Mouse (Mus musculus) liver, postnatal 0 days (tissue): ENCODE data around the gene Lrrc9. TPM values are rescaled to one million over a fixed set of nuclear protein-coding genes. Genes with fewer than 3 reads are reported as not detected.

ENCODE experiments used
- ATAC-seq: fragments of 200-750 bp; cut with Nextera tagmentation; 2 replicates; pipeline ENCODE4 v1.8.0; 2017; ENCODE audit warnings: mild to moderate bottlenecking, moderate library complexity
- DNase-seq: peaks from one replicate; pipeline ENCODE4 v3.0.0-alpha.2; 2016
- H3K27ac ChIP-seq: fragments of 300-500 bp; sonication (generic); 2 replicates; pipeline ENCODE4 v1.5.1; 2014; ENCODE audit warnings: antibody characterized with exemption, moderate library complexity, mild to moderate bottlenecking, low read depth
- H3K27me3 ChIP-seq: fragments of 300-500 bp; sonication (generic); 2 replicates; pipeline ENCODE4 v1.6.1; 2014; ENCODE audit warnings: low read length, control low read depth, mixed read lengths; ENCODE audit not compliant: insufficient read depth
- H3K36me3 ChIP-seq: fragments of 300-500 bp; sonication (generic); replicated peaks from 2 replicates; pipeline ENCODE4 v1.6.1; 2014; ENCODE audit warnings: mild to moderate bottlenecking, control low read depth, low read length, moderate library complexity, mixed read lengths; ENCODE audit not compliant: insufficient read depth
- H3K4me1 ChIP-seq: fragments of 300-500 bp; sonication (generic); 2 replicates; pipeline ENCODE4 v1.6.1; 2014; ENCODE audit warnings: antibody characterized with exemption, mild to moderate bottlenecking, control low read depth; ENCODE audit not compliant: insufficient read depth
- H3K4me2 ChIP-seq: fragments of 300-500 bp; sonication (generic); 2 replicates; pipeline ENCODE4 v1.6.1; 2014; ENCODE audit warnings: low read depth, mild to moderate bottlenecking, low read length, moderate library complexity, mixed read lengths
- H3K4me3 ChIP-seq: fragments of 300-500 bp; sonication (generic); 2 replicates; pipeline ENCODE4 v1.5.1; 2014; ENCODE audit warnings: low read depth, low read length
- H3K9ac ChIP-seq: fragments of 300-500 bp; sonication (generic); replicated peaks from 2 replicates; pipeline ENCODE4 v1.6.1; 2014; ENCODE audit warnings: mild to moderate bottlenecking, moderate library complexity
- H3K9me3 ChIP-seq: fragments of 300-500 bp; sonication (generic); 2 replicates; pipeline ENCODE4 v1.6.1; 2016; ENCODE audit warnings: mild to moderate bottlenecking, control low read depth, low read length, mixed read lengths
- CTCF ChIP-seq: sonication (generic); IDR thresholded peaks from 2 replicates; pipeline ENCODE4 v1.5.1; 2016; ENCODE audit warnings: antibody characterized with exemption, low read depth
- EP300 ChIP-seq: IDR thresholded peaks from 2 replicates; pipeline ENCODE4 v1.6.1; 2016; ENCODE audit warnings: antibody characterized with exemption, low read depth, mild to moderate bottlenecking
- WGBS: fragments of 180-500 bp; shearing (Covaris S2); extraction: QIAGEN DNeasy Blood & Tissue Kit; methylation state at CpG from one replicate; pipeline ENCODE4 v1.1.7; 2014; ENCODE audit not compliant: insufficient replicate concordance; 5-methylcytosine and 5-hydroxymethylcytosine counted together
- polyA plus RNA-seq: library from polyadenylated mRNA; unstranded; fragments of >200 nt; fragmentation: Nextera tagmentation; extraction: Ambion mirVana; gene quantifications from 2 replicates; pipeline ENCODE4 v1.2.1, GENCODE M21; 2015

Lrrc9 gene
- polyA plus RNA-seq, 1 experiment from 2014 or later = 0.11 TPM

- DNase-seq = no peak
- WGBS = 61% methylated on average over 3 of the region's 3 CpGs
- no peak for ATAC-seq
- Histone ChIP-seq H3K4me3 (no peak overlapping the region), H3K4me1 (no peaks in the 10 kb centered on the region), H3K4me2 (no peak overlapping the region), H3K27ac (no peak overlapping the region), H3K9me3 (no peaks in the 10 kb centered on the region), H3K36me3 (no peaks in the 10 kb centered on the region), H3K9ac (no peak overlapping the region), H3K27me3 (no peaks in the 10 kb centered on the region)
- TF ChIP-seq CTCF (peak; percentile 57), EP300 (no peak)
Observed at GRCm38 (mm10) chr12:72515446-72515845, 73.8 kb downstream of the Lrrc9 start.

GRCm38 (mm10) chr12:72518114-72518728, 76.6 kb downstream of the Lrrc9 start:
- WGBS = 87% methylated on average over 12 of the region's 12 CpGs
- Histone ChIP-seq H3K9me3 (no peaks in the 10 kb centered on the region), H3K9ac (no peak overlapping the region), H3K4me1 (no peaks in the 10 kb centered on the region), H3K27me3 (no peaks in the 10 kb centered on the region), H3K4me2 (no peak overlapping the region), H3K4me3 (no peak overlapping the region), H3K27ac (no peak overlapping the region), H3K36me3 (no peaks in the 10 kb centered on the region)
- TF ChIP-seq EP300 = no peak
- TF ChIP-seq CTCF = no peak
- ATAC-seq (no peak), DNase-seq (no peak)

GRCm38 (mm10) chr12:72519352-72519751, 77.7 kb downstream of the Lrrc9 start:
- Histone ChIP-seq H3K9me3 (no peaks in the 10 kb centered on the region), H3K27me3 (no peaks in the 10 kb centered on the region), H3K36me3 (no peaks in the 10 kb centered on the region), H3K4me2 (no peak overlapping the region), H3K9ac (no peak overlapping the region), H3K4me3 (no peak overlapping the region), H3K27ac (no peak overlapping the region), H3K4me1 (no peaks in the 10 kb centered on the region)
- WGBS = 79% methylated on average over 9 of the region's 9 CpGs
- no peak for TF ChIP-seq EP300
- TF ChIP-seq CTCF = no peak
- DNase-seq = no peak
- ATAC-seq = no peak

- Histone ChIP-seq H3K27ac (no peak overlapping the region), H3K9me3 (no peaks in the 10 kb centered on the region), H3K9ac (no peak overlapping the region), H3K4me1 (no peaks in the 10 kb centered on the region), H3K36me3 (no peaks in the 10 kb centered on the region), H3K4me3 (no peak overlapping the region), H3K4me2 (no peak overlapping the region), H3K27me3 (no peaks in the 10 kb centered on the region)
- 51% methylated on average over 5 of the region's 5 CpGs for WGBS
- ATAC-seq = no peak
- no peak for DNase-seq
- TF ChIP-seq CTCF = no peak
Observed at GRCm38 (mm10) chr12:72519855-72520254, 78.2 kb downstream of the Lrrc9 start.

GRCm38 (mm10) chr12:72520645-72521044, 79.0 kb downstream of the Lrrc9 start:
- no peak overlapping the region for H3K4me3 ChIP-seq
- H3K27ac ChIP-seq = no peak overlapping the region
- WGBS = 5% methylated on average over 2 of the region's 2 CpGs
- ATAC-seq = no peak
- H3K9ac ChIP-seq = no peak overlapping the region
- H3K4me2 ChIP-seq = no peak overlapping the region
- peak; percentile 81 for DNase-seq
- TF ChIP-seq CTCF (peak; percentile 91), EP300 (no peak)
- H3K4me1 ChIP-seq = no peaks in the 10 kb centered on the region
- H3K36me3 ChIP-seq = no peaks in the 10 kb centered on the region
- H3K9me3 ChIP-seq = no peaks in the 10 kb centered on the region
- H3K27me3 ChIP-seq = no peaks in the 10 kb centered on the region

- Histone ChIP-seq H3K4me1 (no peaks in the 10 kb centered on the region), H3K4me3 (no peak overlapping the region), H3K9me3 (0 out of 2 replicates have a peak, but pooled peaks cover 6% of the 10 kb centered on the region), H3K27ac (no peak overlapping the region), H3K27me3 (no peaks in the 10 kb centered on the region), H3K4me2 (no peak overlapping the region), H3K9ac (no peak overlapping the region), H3K36me3 (no peaks in the 10 kb centered on the region)
- DNase-seq (no peak), ATAC-seq (no peak)
- TF ChIP-seq EP300 (peak; percentile 10; the same call in 1 of the 2 replicates), CTCF (no peak)
- WGBS = 48% methylated on average over 4 of the region's 4 CpGs
Observed at GRCm38 (mm10) chr12:72525588-72525987, 83.9 kb downstream of the Lrrc9 start.
